In the genomic region with DNA sequence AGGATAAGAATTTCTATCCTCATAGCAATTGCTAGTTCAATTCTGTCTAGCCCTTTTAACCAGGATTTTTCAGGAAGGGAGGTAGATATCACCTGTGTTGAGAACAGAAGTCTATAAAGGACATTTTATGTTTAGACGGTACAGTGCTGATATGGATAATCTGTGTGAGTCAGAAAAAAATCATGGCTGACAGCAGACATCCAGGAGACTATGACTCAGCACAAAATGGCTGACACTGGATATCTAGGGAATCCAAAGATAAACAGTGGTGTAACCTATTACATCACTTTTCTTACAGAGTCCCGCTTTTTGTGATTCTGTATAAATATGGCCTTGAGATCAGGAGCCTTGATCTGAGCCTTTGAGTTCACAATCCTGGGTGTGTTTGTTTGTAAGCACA, we compare ENCODE assay signal across 32 mouse cellular contexts.
"Had no signal": no experiment of that assay in that cellular context is flagged by ENCODE, and none has a peak within 500 bp of the region (broad histone marks: within the 10 kb centered on the region; RNA-seq: fewer than 3 reads in every experiment).

No protein-coding gene starts in this region.

- H3K4me3 ChIP-seq: left cerebral cortex, adult 2 months; limb, embryonic 10.5 days; limb, embryonic 12.5 days; limb, embryonic 13.5 days; limb, embryonic 15.5 days; liver, embryonic 12.5 days; liver, embryonic 13.5 days; liver, embryonic 15.5 days; lung, embryonic 15.5 days; megakaryocyte, embryonic 14.5 days; midbrain, embryonic 10.5 days; midbrain, embryonic 12.5 days; midbrain, embryonic 13.5 days; midbrain, embryonic 15.5 days; myocyte had no signal

- H3K36me3 ChIP-seq: limb, embryonic 10.5 days; limb, embryonic 12.5 days; limb, embryonic 13.5 days; limb, embryonic 15.5 days; liver, embryonic 12.5 days; liver, embryonic 13.5 days; liver, embryonic 15.5 days; lung, embryonic 15.5 days; midbrain, embryonic 10.5 days; midbrain, embryonic 12.5 days; midbrain, embryonic 13.5 days; midbrain, embryonic 15.5 days had no signal

- H3K9ac ChIP-seq: limb, embryonic 12.5 days; limb, embryonic 13.5 days; limb, embryonic 15.5 days; liver, embryonic 12.5 days; liver, embryonic 13.5 days; liver, embryonic 14.5 days; liver, embryonic 15.5 days; liver, postnatal 0 days; lung, embryonic 14.5 days; lung, embryonic 15.5 days; midbrain, embryonic 12.5 days; midbrain, embryonic 13.5 days; midbrain, embryonic 15.5 days had no signal

- H3K4me1 ChIP-seq: limb, embryonic 10.5 days; limb, embryonic 12.5 days; limb, embryonic 13.5 days; limb, embryonic 15.5 days; liver, embryonic 12.5 days; liver, embryonic 13.5 days; liver, embryonic 15.5 days; lung, embryonic 15.5 days; megakaryocyte, embryonic 14.5 days; midbrain, embryonic 12.5 days; midbrain, embryonic 13.5 days; midbrain, embryonic 15.5 days had no signal

- H3K9me3 ChIP-seq: limb, embryonic 10.5 days; limb, embryonic 12.5 days; limb, embryonic 13.5 days; limb, embryonic 15.5 days; liver, embryonic 12.5 days; liver, embryonic 13.5 days; liver, embryonic 15.5 days; lung, embryonic 15.5 days; midbrain, embryonic 10.5 days; midbrain, embryonic 12.5 days; midbrain, embryonic 13.5 days; midbrain, embryonic 15.5 days had no signal

- H3K4me2 ChIP-seq: limb, embryonic 12.5 days; limb, embryonic 13.5 days; limb, embryonic 15.5 days; liver, embryonic 11.5 days; liver, embryonic 12.5 days; liver, embryonic 13.5 days; liver, embryonic 15.5 days; lung, embryonic 14.5 days; lung, embryonic 15.5 days; midbrain, embryonic 11.5 days; midbrain, embryonic 12.5 days; midbrain, embryonic 13.5 days; midbrain, embryonic 15.5 days had no signal

- ATAC-seq: liver, embryonic 12.5 days; liver, postnatal 0 days; lung, postnatal 0 days; midbrain, embryonic 13.5 days; midbrain, embryonic 15.5 days; midbrain, embryonic 16.5 days had no signal

- H3K27me3 ChIP-seq: limb, embryonic 12.5 days; limb, embryonic 13.5 days; limb, embryonic 15.5 days; liver, embryonic 12.5 days; liver, embryonic 13.5 days; liver, embryonic 15.5 days; lung, embryonic 15.5 days; megakaryocyte, embryonic 14.5 days; midbrain, embryonic 12.5 days; midbrain, embryonic 13.5 days; midbrain, embryonic 15.5 days had no signal

- DNase-seq: left cerebral cortex, postnatal 4 days; liver; liver, embryonic 13.5 days; liver, postnatal 0 days; lung, adult 18-20 months; lung, adult 2 months; lung, embryonic 14.5 days; lung, postnatal 10 days; lung, postnatal 14 days; lung, postnatal 36 days; lung, postnatal 4 days; midbrain, embryonic 14.5 days had no signal

- H3K27ac ChIP-seq: left cerebral cortex, adult 2 months; limb, embryonic 10.5 days; limb, embryonic 12.5 days; limb, embryonic 13.5 days; limb, embryonic 15.5 days; liver, embryonic 12.5 days; liver, embryonic 13.5 days; liver, embryonic 14.5 days; liver, embryonic 15.5 days; lung, embryonic 15.5 days; macrophage; midbrain, embryonic 10.5 days; midbrain, embryonic 12.5 days; midbrain, embryonic 13.5 days; midbrain, embryonic 15.5 days had no signal
